Mouse (Mus musculus): Measurements from ENCODE around the gene Tmem229a.

Gene Tmem229a

GRCm38 (mm10) chr6:24955946-24956585 lies at the start of gene Tmem229a:
TSS of gene Tmem229a (minus strand) at chr6:24956297.
- peak; percentile 54 for DNase-seq (ENCODE audit: low read depth, low spot score)

GRCm38 (mm10) chr6:24993754-24994153 lies 37.7 kb upstream of the Tmem229a start:
- no peak for DNase-seq (ENCODE audit: low read depth, low spot score)

- DNase-seq (ENCODE audit: low read depth, low spot score): no peak
Observed at GRCm38 (mm10) chr6:24989836-24990235, 33.7 kb upstream of the Tmem229a start.

- DNase-seq (ENCODE audit: low read depth, low spot score): no peak
Observed at GRCm38 (mm10) chr6:24976176-24976575, 20.1 kb upstream of the Tmem229a start.

GRCm38 (mm10) chr6:24968471-24969223 lies 12.6 kb upstream of the Tmem229a start:
- no peak for DNase-seq (ENCODE audit: low read depth, low spot score)

GRCm38 (mm10) chr6:24967726-24968125 lies 11.6 kb upstream of the Tmem229a start:
- DNase-seq (ENCODE audit: low read depth, low spot score): no peak

- DNase-seq (ENCODE audit: low read depth, low spot score): no peak
Observed at GRCm38 (mm10) chr6:24966010-24966682, 10.0 kb upstream of the Tmem229a start.

GRCm38 (mm10) chr6:24963754-24964153 lies 7.7 kb upstream of the Tmem229a start:
- no peak for DNase-seq (ENCODE audit: low read depth, low spot score)

GRCm38 (mm10) chr6:24956586-24956973 lies 483 bp upstream of the Tmem229a start:
- peak; percentile 9 for DNase-seq (ENCODE audit: low read depth, low spot score)

- peak; percentile 73 for DNase-seq (ENCODE audit: low read depth, low spot score)
Observed at GRCm38 (mm10) chr6:24955131-24955945, 759 bp downstream of the Tmem229a start.

- DNase-seq (ENCODE audit: low read depth, low spot score): no peak
Observed at GRCm38 (mm10) chr6:24954126-24954525, 2.0 kb downstream of the Tmem229a start.

- DNase-seq (ENCODE audit: low read depth, low spot score): no peak
Observed at GRCm38 (mm10) chr6:24952341-24952740, 3.8 kb downstream of the Tmem229a start.

- no peak for DNase-seq (ENCODE audit: low read depth, low spot score)
Observed at GRCm38 (mm10) chr6:24950669-24951068, 5.4 kb downstream of the Tmem229a start.

GRCm38 (mm10) chr6:24925076-24925785 lies 30.9 kb downstream of the Tmem229a start:
- no peak for DNase-seq (ENCODE audit: low read depth, low spot score)

GRCm38 (mm10) chr6:24913591-24913990 lies 42.5 kb downstream of the Tmem229a start:
- DNase-seq (ENCODE audit: low read depth, low spot score): no peak

- no peak for DNase-seq (ENCODE audit: low read depth, low spot score)
Observed at GRCm38 (mm10) chr6:24910728-24911105, 45.4 kb downstream of the Tmem229a start.

GRCm38 (mm10) chr6:24910016-24910727 lies 45.9 kb downstream of the Tmem229a start:
- DNase-seq (ENCODE audit: low read depth, low spot score): no peak

GRCm38 (mm10) chr6:24907824-24908223 lies 48.3 kb downstream of the Tmem229a start:
- DNase-seq (ENCODE audit: low read depth, low spot score): no peak

- no peak for DNase-seq (ENCODE audit: low read depth, low spot score)
Observed at GRCm38 (mm10) chr6:24905101-24905500, 51.0 kb downstream of the Tmem229a start.
